Mouse (Mus musculus) layer of hippocampus, adult 2 months (tissue): ENCODE measurements at regions not wholly inside any gene's neighbourhood (a gene's known extent, or its start where the extent isn't known, plus 50 kb on each side); places are given as distances from the start of the nearest gene placed in this dataset.

Experiments used
- DNase-seq, 2 experiments: peaks; one replicate each; pipeline ENCODE4 v3.0.0; 2022; ENCODE audit warnings: low spot score in 2 of 2
- H3K27ac ChIP-seq: fragments of 200-600 bp; 2 replicates; pipeline ENCODE4 v1.8.1; 2022
- H3K4me3 ChIP-seq: fragments of 200-600 bp; 2 replicates; pipeline ENCODE4 v1.8.1; 2022; ENCODE audit warnings: mild to moderate bottlenecking
- CTCF ChIP-seq: fragments of 200-600 bp; conservative IDR thresholded peaks from 2 replicates; pipeline ENCODE4 v1.8.1; 2022; ENCODE audit warnings: antibody characterized with exemption, mild to moderate bottlenecking, moderate library complexity

- Histone ChIP-seq H3K4me3 (peak overlapping the region; percentile 34), H3K27ac (0 out of 2 replicates have a peak overlapping the region, but pooled peaks have one; percentile 29)
- peak; percentile 96 for TF ChIP-seq CTCF
- peak; percentile 58 to 84 for DNase-seq
Measured at GRCm38 (mm10) chr4:48779202-48779905, 116.0 kb downstream of the Cavin4 start.

- Histone ChIP-seq H3K4me3 (no peak overlapping the region), H3K27ac (no peak overlapping the region)
- no peak for DNase-seq
- TF ChIP-seq CTCF, result no peak
Measured at GRCm38 (mm10) chr4:48779955-48780354, 116.6 kb downstream of the Cavin4 start.

GRCm38 (mm10) chr4:48781099-48781498, 117.8 kb downstream of the Cavin4 start:
- Histone ChIP-seq H3K27ac (no peak overlapping the region), H3K4me3 (no peak overlapping the region)
- no peak for DNase-seq
- no peak for TF ChIP-seq CTCF

GRCm38 (mm10) chr4:48782686-48783085, 119.4 kb downstream of the Cavin4 start:
- no peak overlapping the region for H3K4me3 ChIP-seq
- no peak overlapping the region for H3K27ac ChIP-seq
- DNase-seq, result no peak
- TF ChIP-seq CTCF, result no peak

GRCm38 (mm10) chr4:48791096-48791495, 127.8 kb downstream of the Cavin4 start:
- Histone ChIP-seq H3K27ac (no peak overlapping the region), H3K4me3 (no peak overlapping the region)
- DNase-seq, result no peak
- no peak for TF ChIP-seq CTCF

- H3K27ac ChIP-seq, result no peak overlapping the region
- no peak overlapping the region for H3K4me3 ChIP-seq
- TF ChIP-seq CTCF, result no peak
- no peak for DNase-seq
Measured at GRCm38 (mm10) chr4:48803777-48804176, 140.5 kb downstream of the Cavin4 start.

GRCm38 (mm10) chr4:48808571-48808970, 145.3 kb downstream of the Cavin4 start:
- no peak for TF ChIP-seq CTCF
- H3K4me3 ChIP-seq, result no peak overlapping the region
- no peak overlapping the region for H3K27ac ChIP-seq
- no peak for DNase-seq

GRCm38 (mm10) chr4:48833718-48834117, 170.4 kb downstream of the Cavin4 start:
- Histone ChIP-seq H3K27ac (no peak overlapping the region), H3K4me3 (no peak overlapping the region)
- no peak for DNase-seq
- no peak for TF ChIP-seq CTCF

GRCm38 (mm10) chr4:48842777-48843214, 179.5 kb downstream of the Cavin4 start:
- Histone ChIP-seq H3K4me3 (no peak overlapping the region), H3K27ac (no peak overlapping the region)
- peak; percentile 24 to 43 for DNase-seq
- TF ChIP-seq CTCF, result no peak

GRCm38 (mm10) chr4:48871105-48871504, 188.0 kb upstream of the Plppr1 start:
- TF ChIP-seq CTCF, result no peak
- no peak overlapping the region for H3K27ac ChIP-seq
- DNase-seq, result peak in 1 of 2 experiments; percentile 8
- no peak overlapping the region for H3K4me3 ChIP-seq

- no peak overlapping the region for H3K4me3 ChIP-seq
- no peak for TF ChIP-seq CTCF
- H3K27ac ChIP-seq, result no peak overlapping the region
- no peak for DNase-seq
Measured at GRCm38 (mm10) chr4:48889074-48889592, 169.9 kb upstream of the Plppr1 start.

GRCm38 (mm10) chr4:48904551-48904950, 154.5 kb upstream of the Plppr1 start:
- no peak overlapping the region for H3K4me3 ChIP-seq
- TF ChIP-seq CTCF, result no peak
- no peak overlapping the region for H3K27ac ChIP-seq
- no peak for DNase-seq

GRCm38 (mm10) chr4:48905196-48905867, 153.7 kb upstream of the Plppr1 start:
- no peak for TF ChIP-seq CTCF
- no peak for DNase-seq

More at GRCm38 (mm10) chr4:48905196-48905867, 153.7 kb upstream of the Plppr1 start:
- Histone ChIP-seq H3K27ac (no peak overlapping the region), H3K4me3 (no peak overlapping the region)
